ENCODE assay signal across 14 mouse cellular contexts in genomic region chr1:172197851-172198250, GRCm38 (mm10). TPM values are rescaled to one million over a fixed set of nuclear protein-coding genes. Genes with fewer than 3 reads are reported as not detected.
DNase-seq lines count a peak whose midpoint lies in the region; ATAC-seq lines count a peak whose summit lies in the region.
"Had no signal": no experiment of that assay in that cellular context is flagged by ENCODE, and none has a peak within 500 bp of the region (broad histone marks: within the 10 kb centered on the region; RNA-seq: fewer than 3 reads in every experiment).

No protein-coding gene starts in this region.

- H3K9me3 ChIP-seq in hindbrain, embryonic 13.5 days: no peaks in the 10 kb centered on the region
- H3K9me3 ChIP-seq in hindbrain, embryonic 10.5 days: no peaks in the 10 kb centered on the region
- H3K9me3 ChIP-seq: limb, embryonic 12.5 days; megakaryocyte, embryonic 14.5 days had no signal

- H3K9ac ChIP-seq in hindbrain, embryonic 13.5 days: no peak overlapping the region
- H3K9ac ChIP-seq: limb, embryonic 12.5 days; liver, embryonic 14.5 days had no signal

- no peak overlapping the region for H3K4me2 ChIP-seq in hindbrain, embryonic 13.5 days
- H3K4me2 ChIP-seq: limb, embryonic 12.5 days had no signal

- peaks cover 70% of the 10 kb centered on the region for H3K36me3 ChIP-seq in hindbrain, embryonic 13.5 days
- H3K36me3 ChIP-seq in hindbrain, embryonic 10.5 days: peaks cover 89% of the 10 kb centered on the region

- H3K4me3 ChIP-seq in hindbrain, embryonic 13.5 days: no peak overlapping the region
- no peak overlapping the region for H3K4me3 ChIP-seq in hindbrain, embryonic 10.5 days
- H3K4me3 ChIP-seq: limb, embryonic 12.5 days; megakaryocyte, embryonic 14.5 days had no signal

- H3K27me3 ChIP-seq in hindbrain, embryonic 13.5 days: no peaks in the 10 kb centered on the region
- no peaks in the 10 kb centered on the region for H3K27me3 ChIP-seq in hindbrain, embryonic 10.5 days (ENCODE audit: insufficient read depth, poor library complexity, severe bottlenecking)
- H3K27me3 ChIP-seq: limb, embryonic 12.5 days; megakaryocyte, embryonic 14.5 days had no signal

- peak overlapping the region; percentile 71 for H3K27ac ChIP-seq in hindbrain, embryonic 13.5 days
- no peak overlapping the region for H3K27ac ChIP-seq in hindbrain, embryonic 10.5 days
- H3K27ac ChIP-seq: limb, embryonic 12.5 days; liver, embryonic 14.5 days had no signal

- no peak for DNase-seq in hindbrain, embryonic 10.5 days (ENCODE audit: low spot score)
- DNase-seq in retina, postnatal 1 day: peak; percentile 0
- no peak for DNase-seq in retina, embryonic 14.5 days (ENCODE audit: low spot score)
- DNase-seq in cerebellum, postnatal 25 days: peak; percentile 67 to 73
- DNase-seq in kidney, adult 9 months: no peak
- DNase-seq: adrenal gland, adult 8-10 months; heart, adult 18-20 months; right cerebral cortex, postnatal 4 days had no signal

- H3K4me1 ChIP-seq in hindbrain, embryonic 13.5 days (replicated peaks): peaks cover 37% of the 10 kb centered on the region
- H3K4me1 ChIP-seq in hindbrain, embryonic 10.5 days (replicated peaks): peaks cover 38% of the 10 kb centered on the region

- 82% methylated on average over 5 of the region's 5 CpGs for WGBS in hindbrain, embryonic 13.5 days
- 87% methylated on average over 5 of the region's 5 CpGs for WGBS in hindbrain, embryonic 10.5 days

- no peak for ATAC-seq in hindbrain, embryonic 13.5 days (ENCODE audit: low FRiP score)
- ATAC-seq in erythroid progenitor cell, adult 5-6 weeks (replicated peaks; ENCODE audit: low FRiP score, poor library complexity, severe bottlenecking): no peak
- ATAC-seq: lung, postnatal 0 days had no signal

RNA-seq across cellular contexts. Expression of gene Pea15a, which starts 8.8 kb away (rescaled TPM):
- 400 and 410 TPM in 2 replicates for polyA plus RNA-seq in hindbrain, embryonic 13.5 days (2015; fragmentation: Nextera tagmentation; extraction: Ambion mirVana)
- polyA plus RNA-seq in hindbrain, embryonic 10.5 days (2016; fragmentation: Nextera tagmentation; extraction: Ambion mirVana): 295 and 370 TPM in 2 replicates
- total RNA-seq in erythroid progenitor cell, adult 5-6 weeks (2015; ENCODE audit: low replicate concordance): 5.4 and 12.2 TPM in 2 replicates
- total RNA-seq in erythroid progenitor cell, adult 5-6 weeks (2017; ENCODE audit: low replicate concordance): 3.3 and 6.0 TPM in 2 replicates

RNA-seq across cellular contexts. Expression of gene Casq1, which starts 21.8 kb away (rescaled TPM):
- 2.3 and 2.4 TPM in 2 replicates for polyA plus RNA-seq in hindbrain, embryonic 13.5 days (2015; fragmentation: Nextera tagmentation; extraction: Ambion mirVana)
- polyA plus RNA-seq in hindbrain, embryonic 10.5 days (2016; fragmentation: Nextera tagmentation; extraction: Ambion mirVana): 1.3 and 2.0 TPM in 2 replicates
- not detected in 2 replicates for total RNA-seq in erythroid progenitor cell, adult 5-6 weeks (2015; ENCODE audit: low replicate concordance)
- total RNA-seq in erythroid progenitor cell, adult 5-6 weeks (2017; ENCODE audit: low replicate concordance): not detected in 2 replicates

RNA-seq across cellular contexts. Expression of gene Dcaf8, which starts 50.0 kb away (rescaled TPM):
- 100 and 107 TPM in 2 replicates for polyA plus RNA-seq in hindbrain, embryonic 13.5 days (2015; fragmentation: Nextera tagmentation; extraction: Ambion mirVana)
- 120 and 125 TPM in 2 replicates for polyA plus RNA-seq in hindbrain, embryonic 10.5 days (2016; fragmentation: Nextera tagmentation; extraction: Ambion mirVana)
- 77.5 TPM in 2 replicates for total RNA-seq in erythroid progenitor cell, adult 5-6 weeks (2015; ENCODE audit: low replicate concordance)
- 141 and 176 TPM in 2 replicates for total RNA-seq in erythroid progenitor cell, adult 5-6 weeks (2017; ENCODE audit: low replicate concordance)

Comparison
In these comparisons a context has a peak if more than half of its experiments do, and no peak if none do; other contexts are left out.
1. DNase-seq: peak in retina, postnatal 1 day (single experiment) and cerebellum, postnatal 25 days (2 of 2); none in hindbrain, embryonic 10.5 days (single experiment), retina, embryonic 14.5 days (single experiment) and kidney, adult 9 months (single experiment).